Mouse (Mus musculus) embryonic facial prominence, embryonic 13.5 days (tissue): Measurements from ENCODE around the gene Tm9sf4. TPM values are rescaled to one million over a fixed set of nuclear protein-coding genes. Genes with fewer than 3 reads are reported as not detected.

Experiments used
- ATAC-seq: fragments of 200-750 bp; cut with Nextera tagmentation; 2 replicates; pipeline ENCODE4 v1.8.0; 2017; ENCODE audit warnings: low read depth; ENCODE audit not compliant: insufficient number of reproducible peaks, insufficient read depth, low FRiP score, low TSS enrichment
- H3K27ac ChIP-seq: fragments of 300-500 bp; sonication (generic); 2 replicates; pipeline ENCODE4 v1.5.1; 2015; ENCODE audit warnings: moderate library complexity, mild to moderate bottlenecking, inconsistent platforms
- H3K27me3 ChIP-seq: fragments of 300-500 bp; sonication (generic); 2 replicates; pipeline ENCODE4 v1.6.1; 2015; ENCODE audit warnings: mild to moderate bottlenecking, inconsistent platforms
- H3K36me3 ChIP-seq: fragments of 300-500 bp; sonication (generic); 2 replicates; pipeline ENCODE4 v1.6.1; 2015; ENCODE audit warnings: mild to moderate bottlenecking, inconsistent platforms
- H3K4me1 ChIP-seq: fragments of 300-500 bp; sonication (generic); 2 replicates; pipeline ENCODE4 v1.6.1; 2015; ENCODE audit warnings: inconsistent platforms
- H3K4me2 ChIP-seq: fragments of 300-500 bp; sonication (generic); 2 replicates; pipeline ENCODE4 v1.6.1; 2015; ENCODE audit warnings: moderate library complexity, mild to moderate bottlenecking, inconsistent platforms
- H3K4me3 ChIP-seq: fragments of 300-500 bp; sonication (generic); 2 replicates; pipeline ENCODE4 v1.5.1; 2015; ENCODE audit warnings: mild to moderate bottlenecking, inconsistent platforms
- H3K9ac ChIP-seq: fragments of 300-500 bp; sonication (generic); 2 replicates; pipeline ENCODE4 v1.6.1; 2015; ENCODE audit warnings: mild to moderate bottlenecking, inconsistent platforms
- H3K9me3 ChIP-seq: fragments of 300-500 bp; sonication (generic); 2 replicates; pipeline ENCODE4 v1.6.1; 2016; ENCODE audit warnings: inconsistent platforms
- WGBS: fragments of 180-500 bp; shearing (Covaris S2); methylation state at CpG from one replicate; pipeline ENCODE4 v1.1.7; 2015; ENCODE audit warnings: mixed read lengths; 5-methylcytosine and 5-hydroxymethylcytosine counted together
- polyA plus RNA-seq: library from polyadenylated mRNA; unstranded; fragments of >200 nt; fragmentation: Nextera tagmentation; extraction: Ambion mirVana; gene quantifications from 2 replicates; pipeline ENCODE4 v1.2.1, GENCODE M21; 2015

The Tm9sf4 gene
- polyA plus RNA-seq, 1 experiment from 2014 or later, result 85.7 TPM

GRCm38 (mm10) chr2:153239021-153239859, 78.1 kb downstream of the Tm9sf4 start:
- peak overlapping the region; percentile 98 for H3K9ac ChIP-seq
- peak overlapping the region; percentile 97 for H3K27ac ChIP-seq
- no peaks in the 10 kb centered on the region for H3K27me3 ChIP-seq
- peaks cover 28% of the 10 kb centered on the region for H3K36me3 ChIP-seq
- peaks cover 42% of the 10 kb centered on the region for H3K4me1 ChIP-seq
- H3K9me3 ChIP-seq, result no peaks in the 10 kb centered on the region
- ATAC-seq, result no peak
- 64% methylated on average over 7 of the region's 7 CpGs for WGBS
- peak overlapping the region; percentile 98 for H3K4me3 ChIP-seq
- H3K4me2 ChIP-seq, result peak overlapping the region; percentile 93

GRCm38 (mm10) chr2:153239860-153240480, 78.9 kb downstream of the Tm9sf4 start:
- Histone ChIP-seq H3K9me3 (no peaks in the 10 kb centered on the region), H3K36me3 (peaks cover 22% of the 10 kb centered on the region), H3K4me1 (peaks cover 42% of the 10 kb centered on the region), H3K4me3 (peak overlapping the region; percentile 98), H3K27me3 (no peaks in the 10 kb centered on the region), H3K4me2 (peak overlapping the region; percentile 93), H3K27ac (peak overlapping the region; percentile 97), H3K9ac (peak overlapping the region; percentile 98)
- no peak for ATAC-seq
- WGBS, result 4% methylated on average over 22 of the region's 22 CpGs

GRCm38 (mm10) chr2:153240701-153241235, 79.7 kb downstream of the Tm9sf4 start:
- Histone ChIP-seq H3K27me3 (no peaks in the 10 kb centered on the region), H3K4me3 (peak overlapping the region; percentile 98), H3K4me1 (peaks cover 42% of the 10 kb centered on the region), H3K36me3 (peaks cover 20% of the 10 kb centered on the region), H3K9me3 (no peaks in the 10 kb centered on the region), H3K4me2 (peak overlapping the region; percentile 93), H3K9ac (peak overlapping the region; percentile 98), H3K27ac (peak overlapping the region; percentile 97)
- ATAC-seq, result peak; percentile 38; the same call in 1 of the 2 replicates
- 1% methylated on average over 33 of the region's 33 CpGs for WGBS

GRCm38 (mm10) chr2:153241250-153242014, 80.3 kb downstream of the Tm9sf4 start, which contains the start of the genes Plagl2 and Pofut1:
Gene Plagl2, minus strand, starts transcription at chr2:153241426.
Gene Pofut1, plus strand, starts transcription at chr2:153241533.
- peak; percentile 94 for ATAC-seq
- Histone ChIP-seq H3K9me3 (no peaks in the 10 kb centered on the region), H3K9ac (peak within 1 kb of the TSS; percentile 98), H3K27me3 (no peaks in the 10 kb centered on the region), H3K27ac (peak within 1 kb of the TSS; percentile 97), H3K4me2 (peak within 1 kb of the TSS; percentile 93), H3K36me3 (peaks cover 23% of the 10 kb centered on the region), H3K4me1 (peaks cover 42% of the 10 kb centered on the region), H3K4me3 (peak within 1 kb of the TSS; percentile 98)
- under 1% methylated on average over 69 of the region's 72 CpGs for WGBS

- Histone ChIP-seq H3K9me3 (no peaks in the 10 kb centered on the region), H3K4me1 (peaks cover 40% of the 10 kb centered on the region), H3K27ac (peak overlapping the region; percentile 97), H3K4me2 (peak overlapping the region; percentile 93), H3K9ac (peak overlapping the region; percentile 98), H3K27me3 (no peaks in the 10 kb centered on the region), H3K36me3 (peaks cover 26% of the 10 kb centered on the region), H3K4me3 (peak overlapping the region; percentile 98)
- ATAC-seq, result no peak
- WGBS, result 66% methylated on average over 6 of the region's 6 CpGs
Measured at GRCm38 (mm10) chr2:153242156-153242555, 81.1 kb downstream of the Tm9sf4 start.

GRCm38 (mm10) chr2:153249751-153250150, 88.6 kb downstream of the Tm9sf4 start:
- Histone ChIP-seq H3K4me1 (no peaks in the 10 kb centered on the region), H3K27me3 (no peaks in the 10 kb centered on the region), H3K4me3 (no peak overlapping the region), H3K9me3 (no peaks in the 10 kb centered on the region), H3K36me3 (peaks cover 68% of the 10 kb centered on the region), H3K9ac (no peak overlapping the region), H3K27ac (no peak overlapping the region), H3K4me2 (no peak overlapping the region)
- 92% methylated on average over 5 of the region's 5 CpGs for WGBS
- no peak for ATAC-seq

- ATAC-seq, result no peak
- Histone ChIP-seq H3K4me3 (no peak overlapping the region), H3K4me1 (no peaks in the 10 kb centered on the region), H3K27me3 (no peaks in the 10 kb centered on the region), H3K9ac (no peak overlapping the region), H3K4me2 (no peak overlapping the region), H3K36me3 (peaks cover 48% of the 10 kb centered on the region), H3K27ac (no peak overlapping the region), H3K9me3 (no peaks in the 10 kb centered on the region)
- 83% methylated on average over 2 of the region's 2 CpGs for WGBS
Measured at GRCm38 (mm10) chr2:153256604-153257003, 95.5 kb downstream of the Tm9sf4 start.

GRCm38 (mm10) chr2:153259030-153259863, 98.1 kb downstream of the Tm9sf4 start:
- Histone ChIP-seq H3K36me3 (peaks cover 51% of the 10 kb centered on the region), H3K27me3 (no peaks in the 10 kb centered on the region), H3K9ac (no peak overlapping the region), H3K9me3 (no peaks in the 10 kb centered on the region), H3K4me3 (no peak overlapping the region), H3K4me2 (no peak overlapping the region), H3K27ac (no peak overlapping the region), H3K4me1 (no peaks in the 10 kb centered on the region)
- ATAC-seq, result no peak
- WGBS, result 83% methylated on average over 12 of the region's 12 CpGs
